Comparison of ENCODE assay signal across 19 mouse cellular contexts in the genomic region with DNA sequence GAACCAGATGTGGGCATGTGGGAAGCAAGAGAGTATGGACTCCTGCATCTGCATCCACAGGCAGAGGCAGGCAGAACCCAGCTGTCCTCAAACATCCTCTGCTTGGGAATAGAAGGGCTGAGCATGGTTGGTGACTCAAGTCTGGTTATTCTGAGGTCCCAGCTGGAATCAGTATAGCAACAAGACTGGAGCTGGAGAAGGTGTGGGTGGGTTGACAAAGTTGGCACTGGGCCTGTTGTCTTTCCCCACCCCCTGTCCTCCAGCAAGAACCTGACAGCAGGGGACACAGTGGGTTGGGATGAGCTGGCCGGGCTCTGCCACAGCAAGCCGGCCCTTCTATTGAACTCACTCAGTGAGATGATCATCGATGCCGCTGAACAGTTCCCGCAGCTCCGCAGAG. TPM values are rescaled to one million over a fixed set of nuclear protein-coding genes. Genes with fewer than 3 reads are reported as not detected.
DNase-seq lines count a peak whose midpoint lies in the region; ATAC-seq lines count a peak whose summit lies in the region.
"Had no signal": no experiment of that assay in that cellular context is flagged by ENCODE, and none has a peak within 500 bp of the region (broad histone marks: within the 10 kb centered on the region; RNA-seq: fewer than 3 reads in every experiment).

No protein-coding gene starts in this region.

- no peaks in the 10 kb centered on the region for H3K36me3 ChIP-seq in embryonic facial prominence, embryonic 13.5 days
- H3K36me3 ChIP-seq in embryonic facial prominence, embryonic 10.5 days (replicated peaks): peaks cover 12% of the 10 kb centered on the region
- no peaks in the 10 kb centered on the region for H3K36me3 ChIP-seq in liver, embryonic 11.5 days (ENCODE audit: control insufficient read depth, insufficient read depth, low read length)
- H3K36me3 ChIP-seq: forebrain, embryonic 15.5 days; heart, embryonic 15.5 days; neural tube, embryonic 15.5 days had no signal

- DNase-seq in embryonic facial prominence, embryonic 10.5 days (ENCODE audit: low spot score): no peak
- DNase-seq in left cerebral cortex, adult 18-20 months (ENCODE audit: low spot score in 2 of 2): peak; percentile 69 to 71
- no peak for DNase-seq in left cerebral cortex, postnatal 4 days
- peak; percentile 74 to 81 for DNase-seq in frontal cortex, postnatal 36 days (ENCODE audit: low spot score in 2 of 2)
- DNase-seq in right cerebral cortex, postnatal 25 days: peak; percentile 64
- no peak for DNase-seq in spleen, adult 18-20 months
- DNase-seq in liver, embryonic 11.5 days (ENCODE audit: low spot score): no peak
- DNase-seq: lung, postnatal 14 days; thymus, postnatal 4 days had no signal

- no peak for ATAC-seq in embryonic facial prominence, embryonic 13.5 days (ENCODE audit: insufficient number of reproducible peaks, insufficient read depth, low FRiP score, low TSS enrichment, low read depth)
- ATAC-seq in liver, embryonic 11.5 days (replicated peaks; ENCODE audit: low FRiP score): no peak
- ATAC-seq: forebrain, embryonic 15.5 days; inflammation-experienced regulatory T-cells, adult 6 months; Patski had no signal

- no peak overlapping the region for H3K27ac ChIP-seq in embryonic facial prominence, embryonic 13.5 days
- H3K27ac ChIP-seq in embryonic facial prominence, embryonic 10.5 days (replicated peaks): no peak overlapping the region
- no peak overlapping the region for H3K27ac ChIP-seq in liver, embryonic 11.5 days (ENCODE audit: low read depth, low read length)
- H3K27ac ChIP-seq: forebrain, embryonic 15.5 days; heart, embryonic 15.5 days; limb, embryonic 12.5 days; liver, embryonic 15.5 days; neural tube, embryonic 15.5 days had no signal

- H3K9me3 ChIP-seq in embryonic facial prominence, embryonic 13.5 days: no peaks in the 10 kb centered on the region
- no peaks in the 10 kb centered on the region for H3K9me3 ChIP-seq in embryonic facial prominence, embryonic 10.5 days
- H3K9me3 ChIP-seq in liver, embryonic 11.5 days (ENCODE audit: control insufficient read depth, low read length): no peaks in the 10 kb centered on the region
- H3K9me3 ChIP-seq: forebrain, embryonic 15.5 days; heart, embryonic 15.5 days; limb, embryonic 12.5 days; liver, embryonic 15.5 days; neural tube, embryonic 15.5 days had no signal

- 91% methylated on average over 6 of the region's 6 CpGs for WGBS in embryonic facial prominence, embryonic 13.5 days
- WGBS in embryonic facial prominence, embryonic 10.5 days: 86% methylated on average over 6 of the region's 6 CpGs
- 96% methylated on average over 6 of the region's 6 CpGs for WGBS in liver, embryonic 11.5 days

- H3K4me2 ChIP-seq in embryonic facial prominence, embryonic 13.5 days: no peak overlapping the region
- no peak overlapping the region for H3K4me2 ChIP-seq in liver, embryonic 11.5 days
- H3K4me2 ChIP-seq: forebrain, embryonic 15.5 days; heart, embryonic 15.5 days; limb, embryonic 12.5 days; liver, embryonic 15.5 days; neural tube, embryonic 15.5 days had no signal

- H3K27me3 ChIP-seq in embryonic facial prominence, embryonic 13.5 days: peaks cover 33% of the 10 kb centered on the region
- peaks cover 37% of the 10 kb centered on the region for H3K27me3 ChIP-seq in embryonic facial prominence, embryonic 10.5 days (replicated peaks; ENCODE audit: low read depth, poor library complexity, severe bottlenecking)
- H3K27me3 ChIP-seq in liver, embryonic 11.5 days (replicated peaks; ENCODE audit: control insufficient read depth, insufficient read depth, low read length): peaks cover 25% of the 10 kb centered on the region
- H3K27me3 ChIP-seq: forebrain, embryonic 15.5 days; Patski had no signal

- intact Hi-C loops in left cerebral cortex, postnatal 4 days (cut with DNase I): no loop called here

- H3K9ac ChIP-seq in embryonic facial prominence, embryonic 13.5 days: 0 out of 2 replicates have a peak overlapping the region, but pooled peaks have one; percentile 17
- H3K9ac ChIP-seq in liver, embryonic 11.5 days (ENCODE audit: low read depth, low read length): no peak overlapping the region
- H3K9ac ChIP-seq: forebrain, embryonic 15.5 days; heart, embryonic 15.5 days; limb, embryonic 12.5 days; liver, embryonic 15.5 days; neural tube, embryonic 15.5 days had no signal

- H3K4me1 ChIP-seq in embryonic facial prominence, embryonic 13.5 days: peaks cover 49% of the 10 kb centered on the region
- H3K4me1 ChIP-seq in embryonic facial prominence, embryonic 10.5 days: peaks cover 49% of the 10 kb centered on the region
- H3K4me1 ChIP-seq in liver, embryonic 11.5 days (replicated peaks; ENCODE audit: control insufficient read depth, insufficient read depth, low read length): peaks cover 30% of the 10 kb centered on the region

- no peak overlapping the region for H3K4me3 ChIP-seq in embryonic facial prominence, embryonic 13.5 days
- no peak overlapping the region for H3K4me3 ChIP-seq in embryonic facial prominence, embryonic 10.5 days
- H3K4me3 ChIP-seq in liver, embryonic 11.5 days (ENCODE audit: low read depth, low read length): no peak overlapping the region
- H3K4me3 ChIP-seq: forebrain, embryonic 15.5 days; heart, embryonic 15.5 days; limb, embryonic 12.5 days; liver, embryonic 15.5 days; neural tube, embryonic 15.5 days had no signal

RNA-seq across cellular contexts. Expression of gene Necab3, which starts 3.5 kb away (rescaled TPM):
- 3.8 and 4.3 TPM in 2 replicates for polyA plus RNA-seq in embryonic facial prominence, embryonic 13.5 days (2015; fragmentation: Nextera tagmentation; extraction: Ambion mirVana)
- polyA plus RNA-seq in embryonic facial prominence, embryonic 10.5 days (2016; fragmentation: Nextera tagmentation; extraction: Ambion mirVana): 3.2 and 3.6 TPM in 2 replicates
- total RNA-seq in left cerebral cortex, adult 18-20 months (2021): 10 to 100 TPM; 69.4 to 81.9 TPM
- total RNA-seq in left cerebral cortex, postnatal 4 days (2021): 10 to 100 TPM; 23.6 to 24.1 TPM
- polyA plus RNA-seq in liver, embryonic 11.5 days (2014; fragmentation: Nextera tagmentation; extraction: Ambion mirVana): 1.9 and 2.4 TPM in 2 replicates

RNA-seq across cellular contexts. Expression of gene Actl10, which starts 3.7 kb away (rescaled TPM):
- 0.41 and 0.45 TPM in 2 replicates for polyA plus RNA-seq in embryonic facial prominence, embryonic 13.5 days (2015; fragmentation: Nextera tagmentation; extraction: Ambion mirVana)
- 0.19 and 0.33 TPM in 2 replicates for polyA plus RNA-seq in embryonic facial prominence, embryonic 10.5 days (2016; fragmentation: Nextera tagmentation; extraction: Ambion mirVana)
- total RNA-seq in left cerebral cortex, adult 18-20 months (2021): not detected
- under 1 TPM in 1 of 2 experiments, not detected in 1; 0.26 TPM for total RNA-seq in left cerebral cortex, postnatal 4 days (2021)
- 0.25 TPM in 1 of 2 replicates, not detected in the other for polyA plus RNA-seq in liver, embryonic 11.5 days (2014; fragmentation: Nextera tagmentation; extraction: Ambion mirVana)
- polyA plus RNA-seq: inflammation-experienced regulatory T-cells, adult 6 months; Patski; small intestine, adult 2 months; stomach, embryonic 14.5 days had no signal

RNA-seq across cellular contexts. Expression of gene 1700003F12Rik, which starts 8.3 kb away (rescaled TPM):
- polyA plus RNA-seq in embryonic facial prominence, embryonic 13.5 days (2015; fragmentation: Nextera tagmentation; extraction: Ambion mirVana): 0.95 and 1.6 TPM in 2 replicates
- 1.3 and 2.9 TPM in 2 replicates for polyA plus RNA-seq in embryonic facial prominence, embryonic 10.5 days (2016; fragmentation: Nextera tagmentation; extraction: Ambion mirVana)
- total RNA-seq in left cerebral cortex, adult 18-20 months (2021): under 1 TPM; 0.68 to 0.74 TPM
- 1 to 10 TPM in 1 of 2 experiments, under 1 TPM in 1; 0.98 to 1.4 TPM for total RNA-seq in left cerebral cortex, postnatal 4 days (2021)
- polyA plus RNA-seq in liver, embryonic 11.5 days (2014; fragmentation: Nextera tagmentation; extraction: Ambion mirVana): 1.0 and 1.8 TPM in 2 replicates
- polyA plus RNA-seq: inflammation-experienced regulatory T-cells, adult 6 months had no signal

RNA-seq across cellular contexts. Expression of gene E2f1, which starts 14.5 kb away (rescaled TPM):
- 21.1 and 22.6 TPM in 2 replicates for polyA plus RNA-seq in embryonic facial prominence, embryonic 13.5 days (2015; fragmentation: Nextera tagmentation; extraction: Ambion mirVana)
- polyA plus RNA-seq in embryonic facial prominence, embryonic 10.5 days (2016; fragmentation: Nextera tagmentation; extraction: Ambion mirVana): 25.2 and 26.0 TPM in 2 replicates
- total RNA-seq in left cerebral cortex, adult 18-20 months (2021): 10 to 100 TPM; 10.2 to 10.5 TPM
- total RNA-seq in left cerebral cortex, postnatal 4 days (2021): 10 to 100 TPM; 10.8 to 11.9 TPM
- 12.6 and 14.0 TPM in 2 replicates for polyA plus RNA-seq in liver, embryonic 11.5 days (2014; fragmentation: Nextera tagmentation; extraction: Ambion mirVana)

RNA-seq across cellular contexts. Expression of gene Pxmp4, which starts 48.3 kb away (rescaled TPM):
- polyA plus RNA-seq in embryonic facial prominence, embryonic 13.5 days (2015; fragmentation: Nextera tagmentation; extraction: Ambion mirVana): 24.0 and 24.7 TPM in 2 replicates
- polyA plus RNA-seq in embryonic facial prominence, embryonic 10.5 days (2016; fragmentation: Nextera tagmentation; extraction: Ambion mirVana): 11.6 and 13.8 TPM in 2 replicates
- 10 to 100 TPM in 1 of 2 experiments, 1 to 10 TPM in 1; 9.5 to 12.3 TPM for total RNA-seq in left cerebral cortex, adult 18-20 months (2021)
- 10 to 100 TPM; 11.8 to 12.2 TPM for total RNA-seq in left cerebral cortex, postnatal 4 days (2021)
- 25.2 and 25.6 TPM in 2 replicates for polyA plus RNA-seq in liver, embryonic 11.5 days (2014; fragmentation: Nextera tagmentation; extraction: Ambion mirVana)

Comparison
In these comparisons a context has a peak if more than half of its experiments do, and no peak if none do; other contexts are left out.
1. DNase-seq: peak in left cerebral cortex, adult 18-20 months (2 of 2), frontal cortex, postnatal 36 days (2 of 2) and right cerebral cortex, postnatal 25 days (single experiment); none in embryonic facial prominence, embryonic 10.5 days (single experiment), left cerebral cortex, postnatal 4 days (single experiment), spleen, adult 18-20 months (0 of 2) and liver, embryonic 11.5 days (single experiment).